Mouse (Mus musculus) monocyte, adult 2 months (primary cell): Measurements from ENCODE around the gene Cphx2.
"Not testable (repeated sequence)": the region's sequence is repeated elsewhere in the genome, so short reads cannot be mapped to it uniquely, and the experiment has no call there.

Source experiments
- DNase-seq, 2 experiments: peaks; one replicate each; pipeline ENCODE4 v3.0.0; 2022; ENCODE audit warnings: low spot score in 2 of 2, low read depth in 1 of 2

Cphx2 gene

DNA sequence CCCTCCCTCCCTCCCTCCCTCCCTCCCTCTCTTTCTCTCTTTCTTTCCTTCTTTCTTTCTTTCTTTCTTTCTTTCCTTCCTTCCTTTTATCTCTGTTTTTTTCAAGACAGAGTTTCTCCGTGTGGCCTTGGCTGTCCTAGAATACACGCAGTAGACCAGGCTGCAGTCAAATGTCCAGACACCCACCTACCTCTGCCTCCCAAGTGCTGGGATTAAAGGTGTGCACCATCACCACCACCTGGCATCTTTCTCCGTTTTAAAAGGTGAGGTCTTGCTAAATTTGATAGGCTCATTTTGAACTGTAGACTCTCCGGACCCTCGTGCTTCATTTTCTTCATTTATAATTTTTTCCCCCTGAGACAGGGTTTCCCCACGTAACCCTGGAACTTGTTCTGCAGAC, at the start of gene Cphx2:
Gene Cphx2 (plus strand): TSS at position 301 of the 400 bp plus-strand sequence.
- not testable (repeated sequence) for DNase-seq

DNA sequence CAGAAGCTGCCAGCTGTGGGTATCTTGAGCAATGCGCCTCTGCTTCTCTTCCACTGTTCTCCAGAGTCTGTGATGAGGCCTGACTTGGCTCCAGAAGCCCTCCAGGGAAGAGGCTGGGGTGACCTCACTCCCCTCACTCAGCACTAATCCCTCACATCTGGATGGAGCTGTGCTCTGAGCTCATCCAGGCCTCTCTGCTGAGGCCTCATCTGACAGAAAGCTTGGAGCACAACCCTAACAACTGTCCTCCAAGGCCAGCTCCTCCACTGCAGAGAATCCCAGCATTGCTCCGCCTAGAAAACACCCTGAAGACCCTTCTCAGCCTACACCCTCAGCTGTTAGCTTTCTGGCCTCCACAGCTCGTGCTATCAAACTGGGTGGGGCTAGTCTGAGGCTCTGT, 47.0 kb upstream of the Cphx2 start:
- not testable (repeated sequence) for DNase-seq

DNA sequence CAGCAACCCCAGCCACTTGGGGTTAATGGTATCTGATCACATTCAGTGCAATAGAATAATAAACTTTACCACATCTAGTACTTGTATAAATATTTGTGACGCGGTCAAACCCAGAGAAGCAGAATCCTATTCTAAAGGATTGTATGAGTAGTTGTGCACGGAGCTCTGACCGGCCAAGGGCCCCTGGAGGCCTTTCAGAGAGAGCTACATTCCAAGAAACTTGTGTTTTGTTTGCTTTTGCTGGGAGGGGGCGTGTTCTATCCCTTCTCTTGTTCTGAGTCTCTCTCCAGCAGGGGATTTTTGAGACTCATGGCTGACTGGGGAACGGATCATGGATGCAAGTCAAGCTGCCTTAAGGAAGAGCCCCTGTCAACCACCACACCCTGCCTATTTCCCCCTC, 45.9 kb upstream of the Cphx2 start:
- DNase-seq = not testable (repeated sequence)

GRCm38 (mm10) chr14:26042611-26043010, 38.7 kb upstream of the Cphx2 start, which contains the start of gene Gm9780:
Gene Gm9780, minus strand, starts transcription at chr14:26042711.
- DNase-seq = not testable (repeated sequence)

DNA sequence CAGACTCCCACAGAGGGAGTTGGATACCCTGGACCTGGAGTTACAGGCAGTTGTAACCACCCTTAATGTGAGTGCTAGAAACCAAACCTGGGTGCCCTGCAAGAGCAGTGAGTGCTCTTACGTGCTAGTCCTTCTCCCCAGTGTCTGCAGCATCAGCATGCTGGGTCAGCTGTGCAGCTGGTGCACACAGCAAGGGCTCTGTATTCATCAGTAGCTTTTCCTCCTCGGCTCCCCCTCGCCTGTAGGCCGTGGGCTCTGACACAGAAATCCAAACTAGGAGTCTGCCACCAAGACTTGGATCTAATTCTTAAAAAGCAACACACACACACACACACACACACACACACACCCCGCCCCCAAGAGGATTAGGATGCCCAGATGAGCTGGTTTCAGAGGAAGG, 36.3 kb upstream of the Cphx2 start:
- not testable (repeated sequence) for DNase-seq

DNA sequence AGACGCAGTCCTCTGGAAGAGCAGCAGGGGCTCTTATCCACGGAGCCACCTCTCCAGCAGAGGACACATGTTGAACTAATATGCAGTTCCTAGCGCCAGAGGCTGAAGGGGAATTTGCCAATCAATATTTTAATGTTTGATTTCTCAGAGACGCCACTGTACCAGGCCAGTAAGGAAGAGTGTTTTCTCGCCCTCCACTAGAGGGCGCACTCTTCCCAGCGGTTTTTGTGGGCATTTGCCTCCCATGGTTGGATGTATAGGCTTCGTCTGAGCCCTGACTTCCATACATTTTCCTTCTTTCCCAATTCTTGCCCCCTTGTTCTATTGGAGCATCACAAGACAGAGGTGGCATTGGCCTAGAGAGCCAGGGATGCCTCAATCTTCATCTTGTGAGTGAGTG, 34.3 kb upstream of the Cphx2 start:
- DNase-seq = not testable (repeated sequence)

DNA sequence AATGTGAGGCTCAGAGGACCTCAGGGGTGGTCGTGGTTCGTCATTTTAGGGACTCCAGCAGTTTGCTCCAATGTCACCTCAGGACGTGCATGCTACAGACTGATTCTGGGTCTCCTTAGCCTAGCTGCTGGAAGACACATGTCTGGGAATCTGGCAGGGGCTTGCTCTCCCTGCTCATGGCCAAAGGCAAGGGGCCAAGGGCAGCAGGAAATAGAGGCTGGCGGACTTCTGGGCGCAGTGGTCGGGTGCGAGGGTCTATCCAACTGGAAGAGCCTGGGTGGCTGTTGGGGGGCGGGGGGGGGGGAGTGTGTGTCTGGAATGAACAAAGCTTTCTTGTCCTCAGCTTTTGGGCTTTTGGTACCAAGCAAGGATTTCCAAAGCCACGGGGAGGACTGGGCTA, 32.5 kb upstream of the Cphx2 start:
- DNase-seq = not testable (repeated sequence)

DNA sequence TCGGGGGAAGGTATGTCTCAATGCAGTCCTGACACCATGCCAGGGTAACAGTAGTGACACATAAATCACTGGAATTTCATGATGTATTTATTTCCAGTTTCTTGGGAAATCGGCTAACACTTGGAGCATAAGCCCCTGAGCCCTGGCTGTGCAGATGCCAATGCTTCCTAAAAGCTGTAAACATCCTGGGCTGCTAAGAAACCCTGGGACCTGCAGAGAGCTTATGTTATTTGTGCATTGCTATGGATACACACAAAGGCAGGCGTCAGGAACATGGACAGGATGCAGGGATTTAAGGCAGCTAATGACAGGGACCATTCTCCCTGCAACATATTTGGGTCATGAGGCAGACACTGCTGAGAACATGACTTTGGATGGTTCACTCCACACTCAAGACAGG, 23.1 kb upstream of the Cphx2 start:
- DNase-seq = not testable (repeated sequence)

DNA sequence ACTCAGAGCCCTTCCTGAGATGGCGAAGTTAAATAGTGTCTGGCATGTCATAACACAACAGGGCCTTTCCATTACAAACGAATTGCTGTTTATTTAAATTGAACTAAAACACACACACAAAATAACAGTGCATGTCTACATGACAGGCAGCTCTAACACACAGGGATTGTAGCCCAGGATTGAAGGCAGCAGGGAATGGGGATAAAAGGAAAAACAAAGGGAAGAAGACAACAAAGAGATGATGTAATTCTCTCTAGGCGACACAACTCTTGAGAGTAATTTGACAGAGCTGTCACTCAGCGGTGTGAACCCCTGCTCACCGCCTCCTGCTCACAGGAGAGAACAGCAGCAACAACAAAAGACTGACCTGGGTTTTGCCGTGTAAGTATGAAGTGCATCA, 22.0 kb upstream of the Cphx2 start:
- not testable (repeated sequence) for DNase-seq

GRCm38 (mm10) chr14:26066574-26067324, 14.6 kb upstream of the Cphx2 start:
- not testable (repeated sequence) for DNase-seq

DNA sequence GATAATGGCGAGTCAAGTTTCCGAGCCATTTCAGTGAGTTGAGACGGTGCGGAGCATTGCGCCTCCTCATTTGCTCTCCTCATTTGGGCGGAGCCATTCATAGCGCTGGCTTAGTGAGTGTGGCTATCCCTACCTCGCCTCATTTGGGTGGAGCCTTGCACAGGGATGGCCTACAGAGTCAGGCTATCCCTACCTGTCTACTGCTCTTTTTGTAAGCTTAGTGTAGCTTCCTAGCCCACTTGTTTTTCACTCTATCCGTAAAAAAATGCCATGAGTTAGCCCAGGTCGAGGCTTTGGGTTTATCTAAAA, 14.0 kb upstream of the Cphx2 start, which contains the start of gene Tmem254c:
Gene Tmem254c (minus strand): TSS at position 31 of the 309 bp plus-strand sequence.
- DNase-seq = not testable (repeated sequence)

- DNase-seq = not testable (repeated sequence)
These were observed 4.5 kb upstream of the Cphx2 start for GRCm38 (mm10) chr14:26076620-26077390.

- not testable (repeated sequence) for DNase-seq
These were observed 681 bp downstream of the Cphx2 start, which contains the start of gene Cphx3 for GRCm38 (mm10) chr14:26081997-26082396. Gene Cphx3, plus strand, starts transcription at chr14:26082297.

DNA sequence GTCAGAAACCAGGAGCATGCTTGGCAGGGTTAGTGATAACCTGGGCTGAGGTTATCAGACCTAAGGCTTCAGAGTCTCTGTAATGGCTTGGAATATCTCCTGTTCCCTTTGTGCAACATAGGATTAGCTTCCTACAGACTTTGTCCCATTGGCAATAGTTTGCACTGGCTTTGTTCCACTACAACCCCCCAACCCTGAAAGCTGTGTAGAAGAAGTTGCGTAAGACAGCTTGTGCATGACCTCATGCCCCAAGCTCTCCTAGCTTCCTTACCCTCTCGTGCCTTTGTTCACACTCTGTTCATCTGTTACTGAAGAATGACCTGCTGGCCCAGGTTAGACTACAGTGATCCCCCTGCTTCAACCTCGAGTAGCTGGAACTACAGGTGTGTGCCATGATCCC, 16.3 kb downstream of the Cphx2 start:
- not testable (repeated sequence) for DNase-seq

DNA sequence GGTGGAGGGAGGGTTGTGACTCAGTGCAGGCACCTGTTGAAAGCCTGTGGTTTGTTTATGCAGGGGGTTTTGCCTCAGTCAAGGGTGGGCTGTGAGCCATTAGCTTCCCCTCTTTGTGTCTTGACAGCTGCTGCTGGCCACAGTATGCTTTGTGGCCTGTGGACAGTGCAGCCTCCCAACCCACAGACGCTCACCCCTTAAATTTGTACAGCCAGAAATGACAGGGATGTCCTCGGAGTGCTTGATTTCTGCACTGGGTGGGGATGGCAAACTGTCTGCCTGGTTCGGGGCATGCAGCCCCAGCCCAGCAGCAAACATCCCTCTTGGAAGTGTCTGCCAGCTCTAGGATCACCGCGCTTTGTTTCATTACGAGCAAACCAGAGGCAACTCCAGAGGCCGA, 36.8 kb downstream of the Cphx2 start, which contains the start of gene Duxbl2:
Gene Duxbl2 (plus strand): TSS at position 200 of the 400 bp plus-strand sequence.
- DNase-seq = not testable (repeated sequence)

- DNase-seq = not testable (repeated sequence)
These were observed 37.3 kb downstream of the Cphx2 start for GRCm38 (mm10) chr14:26118550-26119000.

DNA sequence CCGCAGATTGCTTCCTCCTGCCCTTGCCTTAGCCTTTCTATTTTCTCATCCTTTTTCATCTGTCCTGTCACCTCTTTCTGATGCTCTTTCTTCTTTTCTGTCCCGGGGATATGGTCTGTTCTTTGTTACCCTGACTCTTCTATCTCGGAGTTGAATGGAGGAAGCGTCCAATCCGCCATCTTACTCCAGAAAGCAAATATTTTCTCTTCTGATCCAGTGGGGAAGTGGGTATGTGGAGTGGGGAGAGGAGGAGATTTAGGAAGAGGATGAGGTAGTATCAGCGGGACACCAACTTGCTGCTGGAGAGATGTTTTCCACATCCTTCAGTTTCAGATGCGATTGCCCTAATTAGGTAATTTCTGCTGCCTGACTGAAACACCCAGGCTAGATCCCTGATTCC, 37.8 kb downstream of the Cphx2 start:
- DNase-seq = not testable (repeated sequence)
